Mouse (Mus musculus) hindlimb bud, embryonic 11.5 days (tissue): Measurements from ENCODE around the gene Oscp1.

Source experiments
- DNase-seq: peaks from one replicate; pipeline ENCODE4 v3.0.0-alpha.2; 2012; ENCODE audit warnings: low read depth, low spot score; ENCODE audit errors: extremely low spot score

The Oscp1 gene

DNA sequence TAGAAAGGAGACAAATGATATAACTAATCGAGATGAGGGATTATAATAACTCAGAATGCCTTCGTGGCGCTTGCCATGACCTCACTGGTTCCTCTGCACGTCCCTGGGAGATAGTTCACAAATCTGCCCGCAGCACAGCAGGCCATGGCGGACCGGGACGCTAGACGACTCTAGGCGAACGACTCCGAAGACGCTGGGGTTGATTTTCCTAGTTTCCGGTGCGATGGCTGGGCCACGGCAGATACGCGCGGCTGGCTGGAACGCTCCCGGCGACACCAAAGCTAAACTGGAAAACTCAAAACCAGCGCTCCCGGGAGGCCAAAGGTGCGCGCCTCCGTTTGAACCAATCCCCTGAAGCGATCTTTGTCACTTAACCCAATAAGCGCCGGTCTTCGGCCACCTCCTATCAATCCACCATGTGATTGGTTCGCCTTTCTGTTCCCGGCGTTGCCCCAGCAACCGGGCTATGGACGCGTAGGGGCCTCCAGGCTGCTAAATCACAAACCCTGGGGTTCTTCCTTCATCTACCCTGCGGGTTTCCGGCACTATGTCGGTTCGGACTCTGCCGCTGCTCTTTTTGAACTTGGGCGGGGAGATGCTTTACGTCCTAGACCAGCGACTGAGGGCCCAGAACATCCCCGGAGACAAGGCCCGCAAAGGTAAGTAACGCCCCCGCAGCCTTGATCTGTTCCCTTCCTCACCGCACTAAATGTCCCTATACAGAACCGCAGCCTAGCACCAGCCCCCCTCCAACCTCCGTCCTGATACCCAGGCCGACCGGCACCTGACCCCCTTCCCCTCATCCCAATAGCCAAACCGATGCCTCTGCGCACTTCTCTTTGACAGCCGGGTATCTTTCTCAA is at the start of gene Oscp1:
Oscp1 (plus strand) TSS at position 432 of the 863 bp plus-strand sequence.
- peak; percentile 92 for DNase-seq

DNA sequence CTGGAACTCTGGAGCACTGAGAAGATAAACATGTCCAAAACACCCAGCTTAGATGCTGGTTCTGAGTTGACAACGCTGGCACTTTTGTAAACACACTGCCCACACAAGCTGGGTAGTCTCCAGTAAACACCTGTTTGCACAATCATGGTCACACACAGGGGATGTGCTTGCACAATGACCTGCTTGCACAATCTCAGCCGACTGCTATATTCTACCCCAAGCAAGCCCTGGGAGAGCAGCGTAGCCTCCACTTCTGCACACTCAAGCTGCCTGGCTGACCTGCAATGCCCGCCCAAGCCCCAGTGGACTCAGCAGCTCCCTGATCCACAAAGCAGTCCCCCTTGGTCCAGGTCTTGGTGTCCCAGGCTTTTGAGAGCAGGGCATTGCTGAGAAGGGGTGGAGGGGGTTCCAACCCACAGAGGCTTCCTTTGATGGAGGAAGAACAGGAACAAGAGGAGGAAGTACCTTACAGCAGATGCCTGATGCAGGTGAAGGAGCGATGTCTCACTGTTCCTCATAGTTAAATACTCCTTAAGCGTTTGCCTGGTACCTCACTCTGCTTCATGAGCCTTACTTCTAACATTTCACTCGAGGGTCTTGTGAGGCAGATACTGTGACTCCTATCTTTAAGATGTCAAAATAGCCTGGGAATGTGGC is 40.6 kb upstream of the Oscp1 start:
- DNase-seq = no peak

DNA sequence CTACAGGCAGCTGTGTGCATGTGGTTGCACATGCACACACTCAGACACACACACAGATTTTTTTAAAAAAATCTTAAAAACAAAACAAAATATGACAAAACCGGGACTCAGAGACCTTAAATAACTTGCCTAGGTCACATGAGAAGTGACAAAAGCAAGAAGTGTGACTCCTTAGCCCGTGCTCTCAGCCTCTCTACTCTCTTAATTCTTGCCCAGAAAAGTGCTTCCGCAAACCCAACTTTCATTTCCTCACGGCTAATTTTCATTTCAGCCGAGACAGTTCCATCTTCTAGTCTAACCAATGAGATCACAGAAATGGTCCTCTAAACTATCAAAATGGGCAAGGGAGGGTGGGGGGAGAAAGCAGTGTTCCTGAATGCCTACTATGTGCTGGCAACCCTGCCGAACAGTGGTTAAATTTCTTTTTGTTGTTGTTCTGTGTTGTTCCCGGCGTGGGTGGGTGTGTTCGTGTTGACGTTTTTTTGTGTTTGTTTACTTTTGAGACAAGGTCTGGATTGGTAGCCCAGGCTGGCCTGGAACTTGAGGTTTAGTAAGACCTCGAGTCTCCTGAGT is 39.3 kb upstream of the Oscp1 start:
- no peak for DNase-seq

DNA sequence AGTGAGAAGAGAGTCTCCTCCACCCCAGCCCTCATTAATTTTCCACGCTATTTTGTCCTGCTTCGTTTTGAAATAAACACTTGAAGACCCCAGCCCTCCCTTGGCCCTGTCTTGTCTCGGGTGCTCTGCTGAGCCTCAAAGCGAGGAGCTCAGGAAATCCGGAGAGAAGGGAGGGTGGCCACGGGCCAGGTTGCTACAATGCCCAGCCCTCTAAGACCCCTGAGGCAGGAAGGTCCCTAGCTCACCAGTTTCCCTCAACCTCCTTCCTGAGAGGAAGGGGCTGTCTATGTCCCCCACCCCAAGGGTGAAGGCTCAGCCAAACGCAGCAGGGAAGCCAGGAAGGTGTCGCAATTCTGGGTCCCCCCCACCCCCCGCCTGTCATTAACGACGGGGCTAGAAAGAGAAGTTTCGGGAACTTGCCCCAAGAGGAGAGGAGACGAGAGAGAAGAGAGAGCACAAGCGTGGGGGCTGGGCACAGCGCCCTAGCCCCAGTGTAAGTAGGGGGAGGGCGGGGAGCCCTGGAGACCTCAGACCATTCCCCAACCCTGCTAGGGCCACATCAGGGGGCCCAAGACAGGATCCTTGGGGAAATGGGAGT is 34.0 kb upstream of the Oscp1 start, which contains the start of gene Csf3r:
Csf3r (plus strand) TSS at position 248 of the 598 bp plus-strand sequence.
- no peak for DNase-seq

DNA sequence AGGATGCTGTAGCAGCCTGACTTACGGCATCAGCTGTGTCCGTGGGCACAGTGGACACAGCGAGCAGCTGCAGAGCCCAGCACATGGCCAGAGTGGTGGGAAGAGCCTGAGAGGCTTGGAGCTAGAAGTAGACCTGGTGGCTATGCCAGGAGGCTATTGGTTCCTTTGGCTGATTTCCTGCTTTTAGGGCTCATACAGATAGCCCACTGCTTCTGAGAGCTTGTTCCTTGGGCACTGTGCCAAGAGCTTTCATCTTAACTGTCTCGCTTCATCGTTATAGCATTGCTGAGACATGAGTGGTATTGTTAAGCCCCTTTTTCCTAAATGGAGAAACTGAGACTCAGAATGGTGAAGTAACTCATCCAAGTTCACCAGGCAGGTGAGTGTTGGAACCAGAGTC is 32.6 kb upstream of the Oscp1 start:
- no peak for DNase-seq

DNA sequence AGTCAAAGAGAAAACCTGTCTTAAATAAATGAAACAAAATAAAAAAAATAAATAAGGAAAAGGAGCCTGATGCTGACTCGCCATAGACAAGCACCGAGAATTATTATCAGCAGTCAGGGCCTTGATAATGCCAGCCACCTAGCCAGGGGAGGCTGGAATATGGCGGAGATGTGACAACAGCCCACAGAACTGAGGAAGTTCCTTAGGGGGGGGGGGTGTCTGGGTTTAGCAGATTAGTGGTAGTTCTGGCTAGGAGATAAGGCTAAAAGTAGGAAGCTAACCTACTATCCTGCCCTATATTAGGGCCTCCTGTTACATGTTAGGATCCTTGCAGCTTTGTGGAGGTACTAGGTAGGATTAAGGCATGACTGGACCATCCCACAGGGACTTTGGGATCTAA is 30.4 kb upstream of the Oscp1 start:
- DNase-seq = no peak

DNA sequence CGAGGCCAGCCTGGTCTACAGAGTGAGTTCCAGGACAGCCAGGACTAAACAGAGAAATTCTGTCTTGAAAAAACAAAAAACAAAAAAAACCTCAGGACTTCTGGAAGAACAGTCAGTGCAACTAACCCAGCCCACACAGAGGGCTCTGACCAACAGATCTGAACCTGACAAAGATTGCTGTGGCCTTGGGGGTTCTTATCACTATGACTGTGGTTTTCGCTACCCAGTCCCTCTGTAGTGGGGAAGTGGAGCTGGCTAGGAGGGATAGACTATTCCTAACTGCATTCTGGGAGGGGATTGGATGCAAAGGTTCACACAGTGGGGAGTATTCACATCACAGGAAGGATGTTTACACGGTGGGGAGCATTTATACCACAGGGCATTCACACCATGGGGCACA is 29.3 kb upstream of the Oscp1 start:
- DNase-seq = no peak

DNA sequence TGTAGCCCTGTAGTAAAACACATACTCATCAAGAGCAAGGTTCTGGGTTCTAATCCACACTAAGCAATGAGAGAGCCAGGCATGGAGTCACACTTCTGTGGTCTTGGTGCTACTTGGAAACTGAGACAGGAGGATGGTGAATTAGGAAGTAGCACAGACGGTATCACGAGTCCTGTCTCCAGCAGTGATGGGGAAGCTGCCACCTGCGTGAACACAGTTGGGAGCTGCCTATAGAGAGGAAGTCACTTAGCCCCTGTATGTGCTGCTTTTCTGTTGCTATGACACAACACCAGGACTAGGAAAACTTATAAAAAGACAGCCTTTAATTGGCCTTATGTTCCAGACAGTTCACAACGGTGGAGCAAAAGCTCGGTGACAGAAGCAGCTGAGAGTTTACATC is 27.7 kb upstream of the Oscp1 start:
- DNase-seq = no peak

DNA sequence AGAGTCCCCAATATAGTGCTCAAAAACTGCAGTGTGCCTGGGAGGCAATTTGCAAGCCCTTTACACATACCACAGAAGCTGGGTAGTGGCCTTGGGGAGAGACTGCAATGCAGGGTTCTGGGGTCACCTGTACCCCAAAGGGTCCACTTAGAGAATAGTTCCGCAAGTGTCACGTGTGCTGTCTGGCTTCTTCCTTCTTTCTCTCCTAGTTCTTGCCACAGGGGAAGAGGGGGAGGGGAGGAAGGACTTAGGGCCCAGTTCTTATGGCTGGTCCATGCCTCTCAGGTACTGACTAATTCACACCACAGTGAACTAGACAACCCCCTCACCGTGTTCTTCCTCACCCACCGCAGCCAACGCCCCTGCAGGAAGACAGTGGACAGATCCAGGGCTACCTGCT is 23.0 kb upstream of the Oscp1 start:
- no peak for DNase-seq

DNA sequence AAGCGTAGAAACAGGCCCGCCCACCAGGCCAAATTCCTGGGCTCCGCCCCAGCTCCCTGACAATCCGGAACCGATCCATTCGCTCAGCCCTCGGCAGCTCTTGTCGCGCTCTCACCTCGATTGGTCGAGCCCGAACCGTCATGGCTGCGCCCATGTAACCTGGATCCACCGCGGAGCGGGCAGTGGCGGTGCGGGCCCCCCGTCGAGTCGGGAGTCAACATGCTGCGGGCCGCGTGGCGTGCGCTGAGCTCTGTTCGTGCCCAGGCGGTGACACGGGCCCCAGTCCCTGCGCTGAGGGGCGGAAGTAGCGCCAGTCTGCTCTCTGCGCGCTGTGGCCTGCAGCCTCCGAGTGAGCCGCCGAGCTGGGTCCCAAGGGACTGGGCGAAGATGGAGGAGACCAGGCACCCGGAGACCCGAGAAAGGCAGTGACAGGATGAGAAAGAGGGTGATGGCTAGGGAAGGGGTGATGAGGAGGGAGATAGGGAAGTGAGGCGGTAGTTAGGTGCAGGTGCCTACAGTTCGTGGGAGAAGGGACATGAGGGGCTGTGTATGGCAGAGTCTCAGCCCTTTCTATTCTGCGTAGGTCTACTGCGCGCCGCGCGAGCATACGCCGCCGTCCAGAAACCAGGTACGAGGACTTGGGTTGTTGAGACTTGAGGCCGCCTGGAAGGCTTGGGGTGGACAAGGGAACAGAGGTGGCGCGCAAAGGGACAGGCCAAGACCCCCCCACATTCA is 11.3 kb upstream of the Oscp1 start, which contains the start of gene Mrps15:
Mrps15 (plus strand) TSS at position 75 of the 735 bp plus-strand sequence.
- DNase-seq = peak; percentile 80

DNA sequence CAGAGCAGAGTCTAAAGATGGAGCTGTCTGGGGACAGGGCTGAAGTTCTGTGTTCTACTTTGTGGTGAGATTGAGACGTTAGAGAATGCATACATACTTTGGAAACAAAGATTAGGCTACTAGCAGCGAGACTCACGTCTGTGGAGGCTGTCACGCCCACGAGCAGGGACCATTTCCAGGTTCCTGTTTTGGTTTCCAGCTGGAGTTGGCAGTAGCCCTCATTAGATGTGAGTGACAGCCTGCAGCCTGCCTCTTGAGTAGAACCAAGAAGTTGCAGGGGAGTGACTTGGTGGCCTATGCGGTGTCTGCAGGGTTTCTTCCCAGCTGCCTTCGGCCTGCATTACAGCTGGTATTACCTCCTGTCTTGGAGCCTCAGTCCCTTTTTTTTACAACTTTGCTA is 6.7 kb upstream of the Oscp1 start:
- DNase-seq = no peak

DNA sequence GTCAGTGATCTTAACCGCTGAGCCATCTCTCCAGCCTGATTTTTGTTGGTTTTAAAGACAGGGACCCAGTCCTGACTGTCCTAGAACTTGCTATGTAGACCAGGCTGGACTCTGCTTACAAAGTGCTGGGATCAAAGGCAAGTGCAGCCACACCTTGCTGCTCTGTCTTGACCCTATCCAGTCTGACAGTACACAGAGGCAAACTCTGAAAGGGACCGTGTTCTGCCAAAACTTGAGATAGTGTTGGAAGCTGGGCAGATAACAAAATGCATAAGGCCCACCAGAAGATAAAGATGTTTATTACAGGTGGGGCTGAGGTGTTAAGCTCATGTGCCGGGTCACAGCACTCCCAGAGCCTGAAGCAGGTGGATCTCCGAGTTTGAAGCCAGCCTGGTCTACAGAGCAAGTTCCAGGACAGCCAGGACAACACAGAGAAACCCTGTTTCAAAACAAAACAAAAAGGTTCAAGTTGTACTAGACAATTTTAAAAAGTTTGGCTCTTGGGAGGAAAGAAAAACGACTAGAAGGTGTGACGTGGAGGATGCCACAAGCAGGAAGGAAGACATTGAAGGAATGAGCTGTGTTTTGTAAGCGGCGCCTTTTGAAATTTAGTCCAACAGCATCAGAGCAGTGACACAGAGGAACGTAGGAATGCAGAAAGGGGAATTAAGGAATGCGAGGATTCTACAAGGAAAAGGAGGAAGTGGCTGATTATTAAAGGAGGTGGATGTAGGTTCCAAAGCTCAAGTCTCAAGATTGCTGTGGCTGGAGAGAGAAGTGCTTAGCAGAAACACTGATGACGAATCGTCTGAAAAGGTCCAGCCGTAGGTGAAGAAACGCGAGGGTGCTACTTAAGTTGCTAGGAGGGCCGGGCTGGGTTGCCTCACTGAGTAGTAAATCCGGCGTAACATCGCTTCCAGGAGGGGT is 895 bp upstream of the Oscp1 start:
- peak; percentile 8 for DNase-seq

DNA sequence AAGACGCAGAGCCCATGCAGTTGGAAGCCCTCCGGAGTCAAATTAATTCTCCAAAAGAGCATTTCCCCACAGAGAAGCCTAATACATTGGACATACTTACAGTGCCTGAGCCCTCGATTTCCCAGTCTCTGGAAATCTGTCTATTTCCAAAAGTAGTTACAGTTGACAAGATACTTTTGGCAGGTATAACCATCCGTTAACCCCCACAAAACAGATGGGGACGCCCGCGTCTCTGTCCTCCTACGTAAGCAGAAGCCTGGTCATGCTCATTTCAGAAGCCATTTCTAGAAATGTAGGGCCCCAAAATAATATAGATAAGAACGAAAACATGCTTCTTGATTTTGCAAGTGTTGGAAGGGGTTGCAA is 615 bp downstream of the Oscp1 start:
- no peak for DNase-seq

DNA sequence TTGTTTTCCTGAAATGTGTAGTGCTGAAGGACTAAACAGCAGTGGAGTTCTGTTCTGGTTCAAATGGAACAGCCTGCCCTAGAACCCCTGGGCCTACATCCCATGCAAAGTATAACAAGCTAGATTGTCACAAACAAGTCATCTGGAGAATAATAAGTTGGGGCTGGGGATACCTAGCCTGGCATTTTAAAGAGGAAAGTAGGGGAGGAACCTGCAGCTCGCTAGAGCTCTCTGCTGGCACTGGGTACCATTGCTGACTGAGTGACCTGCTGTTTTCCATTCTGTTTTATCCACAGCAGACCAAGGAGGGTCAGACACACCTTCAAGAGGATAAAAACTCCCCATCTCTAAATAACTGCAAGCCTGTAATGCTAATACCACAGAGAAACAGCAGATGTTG is 4.5 kb downstream of the Oscp1 start:
- no peak for DNase-seq

DNA sequence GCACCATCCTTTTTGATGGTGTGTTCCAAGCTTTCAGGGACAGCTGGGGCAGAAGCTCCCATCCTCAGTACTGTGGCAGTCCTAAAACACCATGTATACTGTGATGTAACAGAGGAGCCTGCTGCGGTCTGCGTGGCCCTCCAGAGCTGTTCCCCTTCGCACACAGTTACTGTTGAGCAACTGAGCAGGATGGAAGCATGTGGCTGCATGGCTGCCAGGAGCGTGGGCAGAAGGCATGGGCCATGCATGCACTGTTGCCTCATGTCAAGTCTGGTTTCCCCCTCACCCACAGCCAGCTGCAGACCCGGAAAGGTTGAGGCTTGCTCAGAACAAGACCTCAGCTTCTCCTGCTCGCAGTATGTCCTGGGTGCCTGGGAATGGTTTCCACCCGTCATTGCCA is 6.9 kb downstream of the Oscp1 start:
- no peak for DNase-seq

DNA sequence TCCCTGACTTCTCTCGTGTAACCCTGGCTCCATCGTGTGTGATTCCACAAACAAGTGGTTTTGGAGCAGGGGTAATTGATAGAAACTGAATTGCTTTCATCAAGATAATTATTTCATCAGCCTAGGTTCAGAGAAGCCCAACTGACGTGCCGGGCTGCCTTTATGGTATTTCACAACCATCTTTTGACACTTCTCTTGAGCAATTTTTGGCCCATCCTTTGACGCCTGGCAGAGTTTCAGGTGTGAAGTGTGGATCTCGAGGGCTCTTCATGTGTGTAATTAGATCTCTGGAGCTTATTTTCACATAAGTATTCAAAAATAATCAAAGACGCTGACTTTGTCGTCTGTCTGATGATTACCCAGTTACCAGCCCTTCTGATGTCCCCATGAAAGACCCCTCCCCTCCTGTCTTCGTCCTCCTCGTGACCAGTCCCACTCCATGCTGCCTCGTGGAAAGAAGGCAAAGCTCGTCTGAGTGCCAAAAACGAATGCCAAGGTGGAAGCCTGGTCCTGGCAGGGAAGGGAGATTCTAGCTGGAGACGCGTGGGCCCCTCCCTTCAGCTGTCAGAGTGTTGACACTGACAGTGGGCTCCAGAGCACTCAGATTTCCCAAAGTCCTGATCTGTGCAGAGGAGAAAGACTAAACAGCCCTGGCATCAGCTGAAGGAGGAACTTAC is 9.2 kb downstream of the Oscp1 start:
- no peak for DNase-seq

DNA sequence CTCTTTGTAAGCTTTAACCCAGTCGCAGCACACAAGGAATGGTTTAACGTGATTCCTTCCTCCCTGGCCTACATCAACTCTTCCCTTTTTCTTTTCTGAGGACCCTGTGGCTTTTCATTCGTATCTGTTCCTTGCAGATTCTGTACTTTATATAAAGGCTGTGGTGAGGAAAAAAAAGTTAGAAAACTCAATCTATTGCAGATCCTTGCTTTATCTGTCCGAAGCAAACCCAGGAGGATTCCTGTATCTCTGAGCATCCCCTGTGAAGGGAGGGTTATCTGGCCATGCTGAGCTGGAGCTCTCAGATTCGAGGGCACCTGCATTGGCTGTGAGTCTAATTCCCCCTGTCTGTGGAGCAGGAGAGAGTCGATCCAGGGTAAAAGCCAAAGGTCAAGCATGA is 10.5 kb downstream of the Oscp1 start:
- DNase-seq = no peak

DNA sequence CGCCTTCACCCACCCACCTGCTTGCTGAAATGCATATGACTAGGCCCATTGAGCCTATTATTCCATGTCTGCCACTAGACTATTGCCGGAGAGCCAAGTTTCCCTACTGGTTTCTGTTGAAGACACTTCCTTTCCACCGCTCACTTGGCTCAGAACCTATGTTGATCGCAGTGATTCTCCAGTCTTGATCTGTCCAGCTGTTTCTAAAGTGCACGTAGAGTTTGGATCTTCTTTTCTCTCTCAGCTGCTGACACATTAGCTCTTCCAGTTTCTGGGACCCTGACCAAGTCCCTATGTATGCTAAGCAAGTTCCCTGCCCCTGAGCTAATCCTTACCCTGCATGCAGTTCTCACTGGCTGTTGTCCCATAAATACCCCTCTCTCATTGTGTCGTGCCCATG is 19.5 kb downstream of the Oscp1 start:
- DNase-seq = no peak

DNA sequence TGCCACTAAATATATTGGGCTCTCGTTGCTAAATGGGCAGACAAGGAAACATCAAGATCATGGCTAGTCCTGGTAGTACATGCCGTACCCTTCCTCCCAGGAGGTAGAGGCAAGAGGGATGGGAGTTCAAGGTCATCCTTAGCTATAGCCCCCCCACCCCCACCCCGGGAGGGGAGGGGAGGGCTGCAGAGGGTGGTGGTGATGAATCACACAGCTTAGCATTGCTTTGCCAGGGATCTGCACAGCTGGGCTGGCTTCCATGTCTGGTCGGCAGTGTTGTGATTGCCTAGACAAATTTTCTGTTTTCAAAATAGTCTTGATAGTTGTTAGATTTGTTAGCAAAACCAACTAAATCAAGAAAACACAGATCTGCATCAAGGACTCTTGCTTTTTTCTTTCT is 20.9 kb downstream of the Oscp1 start:
- no peak for DNase-seq
